9 mouse cellular contexts compared by ENCODE assay signal in genomic region chr2:44112990-44113798, GRCm38 (mm10).
DNase-seq lines count a peak whose midpoint lies in the region; ATAC-seq and TF ChIP-seq lines count a peak whose summit lies in the region.
"Had no signal": no experiment of that assay in that cellular context is flagged by ENCODE, and none has a peak within 500 bp of the region (broad histone marks: within the 10 kb centered on the region; RNA-seq: fewer than 3 reads in every experiment).

No protein-coding gene starts in this region.

- no peak for TF ChIP-seq EP300 in lung, postnatal 0 days (IDR thresholded peaks at IDR 0.05)

- DNase-seq in heart, adult 18-20 months: peak; percentile 36 to 39
- DNase-seq in heart, postnatal 4 days: no peak
- peak; percentile 89 for DNase-seq in lung, postnatal 0 days (ENCODE audit: low spot score)
- DNase-seq in lung, adult 2 months: no peak
- peak; percentile 13 to 26 for DNase-seq in heart, postnatal 14 days
- no peak for DNase-seq in thymus, postnatal 14 days

- 52% methylated on average over 9 of the region's 9 CpGs for WGBS in lung, postnatal 0 days
- 51% methylated on average over 9 of the region's 9 CpGs for WGBS in lung, adult 2 months
- WGBS in forebrain, embryonic 12.5 days: 88% methylated on average over 9 of the region's 9 CpGs
- WGBS in forebrain, embryonic 16.5 days: 80% methylated on average over 9 of the region's 9 CpGs

- intact Hi-C loops in heart, postnatal 14 days (cut with DNase I): no loop called here

- peak overlapping the region; percentile 73 for H3K27ac ChIP-seq in lung, postnatal 0 days (ENCODE audit: low read length)
- H3K27ac ChIP-seq in forebrain, embryonic 12.5 days: no peak overlapping the region
- H3K27ac ChIP-seq in forebrain, embryonic 16.5 days (ENCODE audit: low read length): no peak overlapping the region
- H3K27ac ChIP-seq: limb, embryonic 13.5 days had no signal

- TF ChIP-seq POLR2A in lung, adult 2 months (IDR thresholded peaks at IDR 0.05; ENCODE audit: borderline replicate concordance, extremely low read depth, low read depth, low read length): no peak

- peaks cover 3% of the 10 kb centered on the region for H3K4me1 ChIP-seq in lung, postnatal 0 days (ENCODE audit: insufficient read depth, low read depth, low read length)
- H3K4me1 ChIP-seq in lung, adult 2 months (ENCODE audit: control insufficient read depth, insufficient read depth, low read length): peaks cover 3% of the 10 kb centered on the region; the same call in 1 of the 2 replicates
- H3K4me1 ChIP-seq in forebrain, embryonic 12.5 days: no peaks in the 10 kb centered on the region
- H3K4me1 ChIP-seq in forebrain, embryonic 16.5 days (replicated peaks; ENCODE audit: control insufficient read depth, insufficient read depth, low read length): no peaks in the 10 kb centered on the region

- no peaks in the 10 kb centered on the region for H3K36me3 ChIP-seq in lung, postnatal 0 days (ENCODE audit: insufficient read depth, low read length)
- H3K36me3 ChIP-seq in forebrain, embryonic 12.5 days (replicated peaks): no peaks in the 10 kb centered on the region
- H3K36me3 ChIP-seq in forebrain, embryonic 16.5 days (ENCODE audit: control insufficient read depth, insufficient read depth): no peaks in the 10 kb centered on the region
- H3K36me3 ChIP-seq: limb, embryonic 13.5 days had no signal

- no peak overlapping the region for H3K4me3 ChIP-seq in lung, postnatal 0 days (ENCODE audit: low read depth, low read length)
- no peak overlapping the region for H3K4me3 ChIP-seq in lung, adult 2 months (replicated peaks; ENCODE audit: extremely low read depth, low read depth, low read length)
- no peak overlapping the region for H3K4me3 ChIP-seq in forebrain, embryonic 12.5 days (replicated peaks)
- H3K4me3 ChIP-seq in forebrain, embryonic 16.5 days (replicated peaks; ENCODE audit: low read length): no peak overlapping the region
- H3K4me3 ChIP-seq: limb, embryonic 13.5 days had no signal

- H3K9me3 ChIP-seq in lung, postnatal 0 days (ENCODE audit: low read length): no peaks in the 10 kb centered on the region
- no peaks in the 10 kb centered on the region for H3K9me3 ChIP-seq in forebrain, embryonic 12.5 days
- no peaks in the 10 kb centered on the region for H3K9me3 ChIP-seq in forebrain, embryonic 16.5 days (ENCODE audit: control insufficient read depth, low read length)
- H3K9me3 ChIP-seq: limb, embryonic 13.5 days had no signal

- 0 out of 2 replicates have a peak overlapping the region, but pooled peaks have one; percentile 6 for H3K4me2 ChIP-seq in lung, postnatal 0 days (replicated peaks; ENCODE audit: low read depth, low read length)
- H3K4me2 ChIP-seq in forebrain, embryonic 12.5 days: no peak overlapping the region
- H3K4me2 ChIP-seq in forebrain, embryonic 16.5 days (ENCODE audit: low read length): no peak overlapping the region
- H3K4me2 ChIP-seq: limb, embryonic 13.5 days had no signal

- H3K9ac ChIP-seq in lung, postnatal 0 days (replicated peaks; ENCODE audit: low read depth): no peak overlapping the region
- no peak overlapping the region for H3K9ac ChIP-seq in forebrain, embryonic 12.5 days
- H3K9ac ChIP-seq in forebrain, embryonic 16.5 days (replicated peaks; ENCODE audit: low read depth, low read length): no peak overlapping the region
- H3K9ac ChIP-seq: limb, embryonic 13.5 days had no signal

- H3K27me3 ChIP-seq in lung, postnatal 0 days (replicated peaks; ENCODE audit: insufficient read depth, low read length): no peaks in the 10 kb centered on the region
- no peaks in the 10 kb centered on the region for H3K27me3 ChIP-seq in forebrain, embryonic 12.5 days
- no peaks in the 10 kb centered on the region for H3K27me3 ChIP-seq in forebrain, embryonic 16.5 days (replicated peaks; ENCODE audit: control insufficient read depth, insufficient read depth, low read length)
- H3K27me3 ChIP-seq: limb, embryonic 13.5 days had no signal

- peak; percentile 35; the same call in 1 of the 2 replicates for ATAC-seq in lung, postnatal 0 days
- no peak for ATAC-seq in forebrain, embryonic 12.5 days (ENCODE audit: low FRiP score)
- ATAC-seq in forebrain, embryonic 16.5 days: no peak

- no peak for TF ChIP-seq CTCF in lung, postnatal 0 days (IDR thresholded peaks at IDR 0.05)
- TF ChIP-seq CTCF in lung, adult 2 months (IDR thresholded peaks at IDR 0.05; ENCODE audit: insufficient read depth, low read length): no peak

Comparison
In these comparisons a context has a peak if more than half of its experiments do, and no peak if none do; other contexts are left out.
1. DNase-seq: peak in heart, adult 18-20 months (2 of 2), lung, postnatal 0 days (single experiment) and heart, postnatal 14 days (2 of 2); none in heart, postnatal 4 days (single experiment), lung, adult 2 months (single experiment) and thymus, postnatal 14 days (single experiment).